Mouse (Mus musculus) heart, embryonic 10.5 days (tissue): Measurements from ENCODE around the gene Hfe2. TPM values are rescaled to one million over a fixed set of nuclear protein-coding genes. Genes with fewer than 3 reads are reported as not detected.
A peak's percentile ranks its signal among the peaks of the same experiment; 100 is the strongest.

Experiments
- DNase-seq: peaks from one replicate; pipeline ENCODE4 v3.0.0-alpha.2; 2017; ENCODE audit warnings: low spot score
- H3K27ac ChIP-seq: fragments of 300-500 bp; sonication (generic); 2 replicates; pipeline ENCODE4 v1.5.1; 2016; ENCODE audit warnings: mild to moderate bottlenecking
- H3K27me3 ChIP-seq: fragments of 300-500 bp; sonication (generic); 2 replicates; pipeline ENCODE4 v1.6.1; 2016; ENCODE audit warnings: mild to moderate bottlenecking; ENCODE audit not compliant: poor library complexity, insufficient read depth, severe bottlenecking
- H3K36me3 ChIP-seq: fragments of 300-500 bp; sonication (generic); 2 replicates; pipeline ENCODE4 v1.6.1; 2016; ENCODE audit warnings: mild to moderate bottlenecking, moderate library complexity
- H3K4me1 ChIP-seq: fragments of 300-500 bp; sonication (generic); 2 replicates; pipeline ENCODE4 v1.6.1; 2016; ENCODE audit warnings: mild to moderate bottlenecking
- H3K4me3 ChIP-seq: fragments of 300-500 bp; sonication (generic); 2 replicates; pipeline ENCODE4 v1.5.1; 2016; ENCODE audit warnings: mild to moderate bottlenecking, moderate library complexity
- H3K9me3 ChIP-seq: fragments of 300-500 bp; sonication (generic); 2 replicates; pipeline ENCODE4 v1.6.1; 2016; ENCODE audit warnings: mild to moderate bottlenecking, moderate library complexity
- WGBS: fragments of 180-500 bp; shearing (Covaris S2); methylation state at CpG from one replicate; pipeline ENCODE4 v1.1.7; 2016; 5-methylcytosine and 5-hydroxymethylcytosine counted together
- polyA plus RNA-seq: library from polyadenylated mRNA; unstranded; fragments of >200 nt; fragmentation: Nextera tagmentation; extraction: Ambion mirVana; gene quantifications from 2 replicates; pipeline ENCODE4 v1.2.1, GENCODE M21; 2016

The Hfe2 gene
- polyA plus RNA-seq, 1 experiment from 2014 or later = 5.5 TPM

GRCm38 (mm10) chr3:96566661-96567450, 41.9 kb downstream of the Hfe2 start:
- Histone ChIP-seq H3K4me1 (peaks cover 48% of the 10 kb centered on the region), H3K36me3 (no peaks in the 10 kb centered on the region), H3K4me3 (no peak overlapping the region), H3K27me3 (no peaks in the 10 kb centered on the region), H3K27ac (peak overlapping the region; percentile 24; the same call in 1 of the 2 replicates), H3K9me3 (no peaks in the 10 kb centered on the region)
- 76% methylated on average over 8 of the region's 8 CpGs for WGBS
- DNase-seq = no peak

GRCm38 (mm10) chr3:96568605-96569004, 43.6 kb downstream of the Hfe2 start:
- H3K9me3 ChIP-seq = no peaks in the 10 kb centered on the region
- no peak overlapping the region for H3K27ac ChIP-seq
- H3K27me3 ChIP-seq = no peaks in the 10 kb centered on the region
- H3K4me3 ChIP-seq = no peak overlapping the region
- no peaks in the 10 kb centered on the region for H3K36me3 ChIP-seq
- WGBS = 72% methylated on average over 8 of the region's 8 CpGs
- H3K4me1 ChIP-seq = peaks cover 55% of the 10 kb centered on the region
- DNase-seq = no peak

- no peaks in the 10 kb centered on the region for H3K9me3 ChIP-seq
- no peaks in the 10 kb centered on the region for H3K27me3 ChIP-seq
- H3K27ac ChIP-seq = peak overlapping the region; percentile 33; the same call in 1 of the 2 replicates
- H3K4me1 ChIP-seq = peaks cover 55% of the 10 kb centered on the region
- WGBS = 81% methylated on average over 13 of the region's 13 CpGs
- H3K36me3 ChIP-seq = no peaks in the 10 kb centered on the region
- no peak for DNase-seq
- no peak overlapping the region; the same call in 1 of the 2 replicates for H3K4me3 ChIP-seq
Observed at GRCm38 (mm10) chr3:96569506-96569905, 44.5 kb downstream of the Hfe2 start.

- Histone ChIP-seq H3K4me1 (peaks cover 55% of the 10 kb centered on the region), H3K4me3 (no peak overlapping the region), H3K9me3 (no peaks in the 10 kb centered on the region), H3K27me3 (no peaks in the 10 kb centered on the region), H3K27ac (peak overlapping the region; percentile 60; the same call in 1 of the 2 replicates), H3K36me3 (no peaks in the 10 kb centered on the region)
- 79% methylated on average over 11 of the region's 11 CpGs for WGBS
- no peak for DNase-seq
Observed at GRCm38 (mm10) chr3:96569966-96570605, 45.1 kb downstream of the Hfe2 start.

- peaks cover 61% of the 10 kb centered on the region for H3K4me1 ChIP-seq
- H3K36me3 ChIP-seq = no peaks in the 10 kb centered on the region
- no peak overlapping the region for H3K4me3 ChIP-seq
- no peaks in the 10 kb centered on the region for H3K27me3 ChIP-seq
- H3K9me3 ChIP-seq = no peaks in the 10 kb centered on the region
- DNase-seq = no peak
- 66% methylated on average over 7 of the region's 7 CpGs for WGBS
- peak overlapping the region; percentile 60; the same call in 1 of the 2 replicates for H3K27ac ChIP-seq
Observed at GRCm38 (mm10) chr3:96570643-96571042, 45.7 kb downstream of the Hfe2 start.

DNA sequence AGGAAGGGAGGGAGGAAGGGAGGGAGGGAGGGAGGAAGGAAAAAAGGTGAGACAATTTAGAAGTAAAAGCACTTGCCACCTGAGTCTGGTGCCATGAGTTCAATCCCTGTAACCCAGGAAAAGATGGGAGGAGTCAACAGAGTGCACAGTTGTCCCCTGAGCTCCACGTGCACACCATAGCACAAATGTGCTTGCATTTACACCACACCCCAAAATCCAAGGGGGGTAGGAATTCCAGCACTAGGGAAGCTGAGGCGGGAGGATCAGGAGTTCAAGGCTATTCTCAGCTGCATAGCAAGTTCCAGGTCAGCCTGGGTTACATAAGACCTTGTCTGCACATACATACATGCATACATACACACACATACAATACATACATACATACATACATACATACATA, 46.4 kb downstream of the Hfe2 start:
- Histone ChIP-seq H3K9me3 (no peaks in the 10 kb centered on the region), H3K36me3 (no peaks in the 10 kb centered on the region), H3K4me1 (peaks cover 64% of the 10 kb centered on the region), H3K27ac (0 out of 2 replicates have a peak overlapping the region, but pooled peaks have one; percentile 60), H3K4me3 (no peak overlapping the region), H3K27me3 (no peaks in the 10 kb centered on the region)
- no peak for DNase-seq
- WGBS = 78% methylated on average over 2 of the region's 2 CpGs

- Histone ChIP-seq H3K4me1 (peaks cover 66% of the 10 kb centered on the region), H3K27me3 (no peaks in the 10 kb centered on the region), H3K9me3 (no peaks in the 10 kb centered on the region), H3K4me3 (no peak overlapping the region), H3K36me3 (no peaks in the 10 kb centered on the region), H3K27ac (peak overlapping the region; percentile 79)
- WGBS = 68% methylated on average over 16 of the region's 16 CpGs
- DNase-seq = no peak
Observed at GRCm38 (mm10) chr3:96571896-96572698, 47.1 kb downstream of the Hfe2 start.

DNA sequence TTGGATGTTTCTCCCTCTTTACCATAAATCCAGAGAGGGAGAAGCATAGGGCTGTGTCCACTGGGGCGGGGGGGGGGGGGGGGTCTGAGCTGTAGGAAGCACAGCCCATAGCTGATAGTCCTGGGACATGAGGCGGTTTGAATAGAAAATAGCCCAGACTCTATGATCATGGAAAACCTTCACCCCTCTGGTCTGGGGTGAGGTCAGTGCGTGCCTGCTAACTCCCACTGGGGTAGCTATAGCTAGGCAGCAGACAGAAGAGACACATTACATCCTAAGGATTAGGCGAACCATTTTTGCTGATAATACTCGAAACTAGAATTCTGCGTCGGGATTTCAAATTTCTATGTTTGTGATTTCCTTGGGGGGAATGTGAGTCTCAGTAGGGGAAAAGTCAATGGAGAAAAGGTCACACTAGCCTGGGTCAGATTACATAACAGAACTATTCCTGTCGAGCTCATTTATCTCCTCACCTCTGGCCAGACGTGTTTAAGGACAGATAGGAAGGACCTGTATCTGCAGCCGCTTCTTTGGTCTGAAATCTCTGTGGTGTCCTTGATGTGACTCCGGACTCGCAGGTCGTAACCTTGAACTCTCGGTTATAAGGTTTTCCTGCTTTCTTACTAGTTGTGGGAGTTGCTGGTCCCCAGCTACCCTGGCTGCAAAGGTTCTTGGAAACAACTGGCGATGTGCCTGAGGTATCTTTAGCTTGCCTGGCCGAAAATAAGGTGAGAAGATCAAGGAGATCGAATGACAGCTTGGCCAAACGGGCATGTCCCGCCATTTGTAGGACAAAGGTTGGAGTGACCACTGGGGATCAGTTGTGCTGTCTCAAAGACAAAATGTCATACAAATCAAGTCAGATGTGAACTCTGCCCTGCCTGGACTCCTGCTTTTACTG, 48.9 kb downstream of the Hfe2 start:
- Histone ChIP-seq H3K36me3 (no peaks in the 10 kb centered on the region), H3K27me3 (no peaks in the 10 kb centered on the region), H3K27ac (peak overlapping the region; percentile 75), H3K9me3 (no peaks in the 10 kb centered on the region), H3K4me3 (no peak overlapping the region), H3K4me1 (peaks cover 74% of the 10 kb centered on the region)
- 48% methylated on average over 19 of the region's 19 CpGs for WGBS
- DNase-seq = no peak

DNA sequence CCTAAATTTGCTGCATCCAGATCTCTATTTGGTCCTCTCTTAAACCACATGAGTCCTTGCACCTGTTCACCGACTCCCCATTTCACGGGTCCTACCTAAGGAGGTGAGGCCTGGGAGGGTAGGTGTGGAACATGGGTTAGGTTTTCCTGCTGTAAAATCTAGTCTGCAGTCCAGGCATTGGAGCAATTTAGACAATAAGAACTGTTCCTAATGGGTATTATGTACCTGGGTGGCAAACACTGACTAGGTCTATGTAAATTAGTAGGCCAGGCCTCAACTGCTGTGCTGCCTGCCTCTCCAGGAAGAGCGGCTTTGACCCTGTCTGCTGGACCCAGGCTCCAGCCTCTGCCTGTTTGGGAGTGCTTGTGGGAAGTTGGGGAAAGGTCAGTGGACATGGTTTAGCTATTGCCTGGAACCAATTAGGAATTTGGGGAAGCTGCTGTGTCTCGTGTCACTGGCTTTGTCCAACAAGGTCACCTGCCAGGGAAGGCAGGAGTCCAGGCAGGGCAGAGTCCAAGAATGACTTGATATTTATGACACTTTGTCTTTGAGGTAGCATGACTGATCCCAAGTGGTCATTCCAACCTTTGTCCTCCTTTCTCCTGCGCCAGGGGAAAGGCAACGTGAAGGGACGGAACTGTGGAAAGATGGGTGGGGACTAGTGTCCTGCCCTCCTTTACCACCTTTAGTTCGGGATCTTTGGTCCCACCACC, 50.5 kb downstream of the Hfe2 start:
- 82% methylated on average over 8 of the region's 8 CpGs for WGBS
- Histone ChIP-seq H3K27me3 (no peaks in the 10 kb centered on the region), H3K36me3 (no peaks in the 10 kb centered on the region), H3K4me1 (peaks cover 70% of the 10 kb centered on the region), H3K27ac (peak overlapping the region; percentile 92), H3K4me3 (peak overlapping the region; percentile 41; the same call in 1 of the 2 replicates), H3K9me3 (no peaks in the 10 kb centered on the region)
- no peak for DNase-seq

DNA sequence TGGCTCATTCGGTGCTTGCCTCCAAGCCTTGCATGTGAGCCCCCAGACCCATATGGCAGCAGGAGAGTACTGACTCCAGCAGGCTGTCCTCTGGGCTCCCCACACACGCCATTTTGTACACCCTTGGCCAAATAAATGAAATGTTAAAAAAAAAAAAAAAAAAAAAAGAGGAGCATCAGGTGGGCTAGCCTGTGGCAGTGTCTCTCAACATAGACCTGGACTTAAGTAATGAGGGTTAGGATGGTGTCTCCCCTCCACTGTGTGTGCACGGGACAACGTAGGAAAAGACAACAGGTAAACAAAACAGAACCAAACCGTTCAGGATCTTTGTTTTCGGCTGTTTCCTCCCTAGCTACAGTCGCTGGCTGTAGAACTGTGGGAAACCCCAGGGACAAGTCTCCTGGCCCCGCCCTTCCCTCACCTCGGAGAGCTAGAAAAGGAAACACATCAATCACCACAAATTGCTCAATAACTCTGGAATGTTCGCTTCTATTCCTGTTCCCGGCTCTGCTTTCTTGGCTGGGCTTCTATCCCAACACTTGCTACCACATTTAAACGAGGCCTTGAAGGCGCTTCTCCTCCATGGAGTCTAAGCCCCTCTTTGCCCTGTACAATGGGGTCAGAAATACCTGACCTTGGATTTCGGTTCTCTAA, 51.2 kb downstream of the Hfe2 start:
- H3K4me1 ChIP-seq = peaks cover 74% of the 10 kb centered on the region
- peak overlapping the region; percentile 41 for H3K4me3 ChIP-seq
- DNase-seq = no peak
- H3K27ac ChIP-seq = peak overlapping the region; percentile 92
- no peaks in the 10 kb centered on the region for H3K36me3 ChIP-seq
- H3K27me3 ChIP-seq = no peaks in the 10 kb centered on the region
- no peaks in the 10 kb centered on the region for H3K9me3 ChIP-seq
- WGBS = 34% methylated on average over 14 of the region's 14 CpGs
